Mouse (Mus musculus): Measurements from ENCODE around the gene Ndufa12. TPM values are rescaled to one million over a fixed set of nuclear protein-coding genes. Genes with fewer than 3 reads are reported as not detected.

Ndufa12 gene
- 1,048 and 1,110 TPM in 2 replicates for polyA plus RNA-seq (2021; fragmentation: Nextera tagmentation)
- long read RNA-seq, experiment 1, transcript Ndufa12-201 (4 exons, 1,110 nt): major isoform, 442 of 454 reads
- long read RNA-seq, experiment 1, partial matches to known transcripts: 5 of 454 reads
- long read RNA-seq, experiment 1, other reads (novel, unspliced or antisense): 4 of 454 reads
- long read RNA-seq, experiment 2, transcript Ndufa12-201 (4 exons, 1,110 nt): major isoform, 56 of 62 reads
- long read RNA-seq, experiment 2, partial matches to known transcripts: 0 of 62 reads
- long read RNA-seq, experiment 2, other reads (novel, unspliced or antisense): 5 of 62 reads

DNA sequence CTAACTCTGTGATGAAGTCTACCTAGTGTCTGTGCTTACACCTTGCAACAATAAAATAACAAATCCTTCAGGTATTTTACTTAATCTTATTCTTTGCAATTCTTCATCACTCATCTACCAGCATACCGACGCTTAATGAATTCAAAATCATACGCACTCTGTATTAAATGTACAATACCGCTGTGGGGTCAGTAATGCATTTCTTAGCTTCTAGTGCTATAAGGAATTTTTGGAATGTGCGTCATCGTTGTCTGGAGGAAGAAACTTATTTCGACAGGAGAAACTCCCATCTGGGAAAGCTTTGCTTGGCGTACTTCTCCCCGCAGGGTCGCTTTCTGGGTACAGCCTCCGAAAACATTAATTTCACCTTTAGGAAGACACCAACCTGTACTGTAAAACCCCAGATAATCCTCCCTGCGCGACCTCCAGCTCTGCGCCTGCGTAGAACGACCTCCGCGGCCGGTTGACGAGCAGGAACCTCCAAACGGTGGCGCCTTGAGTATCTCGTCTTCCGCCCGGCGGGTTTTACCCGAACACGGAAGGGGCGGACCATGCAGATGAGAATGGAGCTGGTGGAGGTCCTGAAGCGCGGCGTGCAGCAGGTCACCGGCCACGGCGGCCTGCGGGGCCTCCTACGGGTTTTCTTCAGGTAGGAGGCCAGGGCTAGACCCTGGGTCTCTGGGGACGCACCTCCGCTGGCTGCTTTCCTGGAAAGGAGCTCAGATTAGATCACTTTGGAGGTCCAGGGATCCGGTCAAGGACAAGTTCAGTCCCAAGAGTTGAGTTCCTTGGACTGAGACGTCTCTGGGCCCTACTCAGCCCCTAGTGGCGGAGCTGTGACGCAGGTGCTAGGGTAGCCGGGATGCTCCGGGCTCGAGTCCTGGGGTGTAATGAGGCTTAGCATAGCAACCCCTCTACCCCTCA, at the start of gene Ndufa12:
Gene Ndufa12, plus strand, starts transcription at position 239 of the 924 bp plus-strand sequence.

Other genes starting within 250 kb of the Ndufa12 start
- gene Vezt, start 162.9 kb upstream of the Ndufa12 start, polyA plus RNA-seq (2021; fragmentation: Nextera tagmentation): 23.1 and 25.8 TPM in 2 replicates
- gene Fgd6, start 162.7 kb upstream of the Ndufa12 start, polyA plus RNA-seq (2021; fragmentation: Nextera tagmentation): 2.1 and 2.8 TPM in 2 replicates
- 2.6 and 2.9 TPM in 2 replicates for gene Nr2c1, start 50.7 kb upstream of the Ndufa12 start, polyA plus RNA-seq (2021; fragmentation: Nextera tagmentation)
- gene Gm4792, start 100.0 kb downstream of the Ndufa12 start, polyA plus RNA-seq (2021; fragmentation: Nextera tagmentation): not detected in 2 replicates
- 12.7 and 15.4 TPM in 2 replicates for gene Tmcc3, start 113.2 kb downstream of the Ndufa12 start, polyA plus RNA-seq (2021; fragmentation: Nextera tagmentation)

Data from layer of hippocampus, adult 6 months (tissue).